Mouse (Mus musculus) T-cell, adult 2 months (primary cell): ENCODE data around the gene Calm3.
"Not testable (repeated sequence)": the region's sequence is repeated elsewhere in the genome, so short reads cannot be mapped to it uniquely, and the experiment has no call there.

Experiments used
- DNase-seq: peaks from one replicate; pipeline ENCODE4 v3.0.0; 2022; ENCODE audit warnings: low spot score

Calm3 gene

DNA sequence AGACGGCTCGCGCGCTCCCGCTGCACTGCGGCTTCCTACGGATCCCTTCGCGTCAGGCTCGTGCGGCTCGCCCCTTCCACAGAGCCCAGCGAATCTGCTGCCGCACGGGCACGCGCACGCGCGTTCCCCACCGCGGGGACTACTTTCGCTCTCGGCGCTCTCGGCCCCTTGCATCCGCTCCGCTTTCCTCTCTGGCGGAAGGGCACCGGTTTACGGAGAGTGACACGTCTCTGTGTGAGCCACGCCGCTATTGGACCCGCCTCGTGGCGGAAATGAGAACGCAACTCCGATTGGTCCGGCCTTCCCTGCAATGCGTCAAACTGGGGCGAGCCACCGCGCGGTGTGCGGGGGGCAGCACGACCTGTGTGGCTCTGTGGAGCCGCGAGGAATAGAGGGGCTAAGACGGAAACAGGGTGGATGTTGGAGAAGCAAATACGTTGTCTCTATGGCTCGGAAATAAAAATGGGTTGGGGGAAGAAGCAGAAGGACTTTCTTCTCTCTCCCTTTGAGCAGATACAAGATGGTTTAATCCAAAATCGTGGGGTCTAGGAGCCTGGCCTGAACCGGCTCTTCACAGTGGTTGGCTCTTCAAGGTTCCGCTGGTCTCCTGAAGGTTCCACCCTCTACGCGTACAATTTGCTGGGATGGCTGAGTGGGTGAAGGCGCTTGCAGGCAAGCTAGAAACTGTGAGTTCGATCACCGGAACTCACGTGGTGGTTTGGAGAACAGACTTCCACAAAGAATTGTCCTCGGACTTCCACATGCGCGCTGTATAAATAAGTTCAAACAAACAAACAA is at the start of gene Calm3:
TSS of gene Calm3 (minus strand) at position 78 of the 798 bp plus-strand sequence.
- peak; percentile 99 for DNase-seq

- DNase-seq, result no peak
These were observed 47.2 kb upstream of the Calm3 start for GRCm38 (mm10) chr7:16971160-16971559.

DNA sequence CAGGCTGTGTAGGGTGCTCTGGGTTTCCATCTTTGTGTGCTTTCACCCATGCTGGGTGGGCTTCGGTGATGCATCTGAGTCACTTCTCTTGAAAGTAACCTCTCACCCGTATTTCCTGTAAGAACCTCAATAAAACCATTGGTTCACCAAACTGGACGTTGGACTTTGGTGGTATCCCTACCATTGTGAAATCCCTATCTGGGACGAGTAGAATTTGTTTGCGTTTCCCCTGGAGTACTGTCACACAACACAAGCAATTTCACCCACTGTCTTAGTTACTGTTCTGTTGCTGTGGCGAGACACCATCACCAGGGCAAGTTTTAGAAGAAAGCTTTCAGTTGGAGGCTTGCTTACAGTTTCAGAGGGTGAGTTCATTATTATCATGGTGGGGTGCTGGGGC is 44.5 kb upstream of the Calm3 start:
- no peak for DNase-seq

GRCm38 (mm10) chr7:16961678-16962077 is 37.8 kb upstream of the Calm3 start:
- DNase-seq, result no peak

DNA sequence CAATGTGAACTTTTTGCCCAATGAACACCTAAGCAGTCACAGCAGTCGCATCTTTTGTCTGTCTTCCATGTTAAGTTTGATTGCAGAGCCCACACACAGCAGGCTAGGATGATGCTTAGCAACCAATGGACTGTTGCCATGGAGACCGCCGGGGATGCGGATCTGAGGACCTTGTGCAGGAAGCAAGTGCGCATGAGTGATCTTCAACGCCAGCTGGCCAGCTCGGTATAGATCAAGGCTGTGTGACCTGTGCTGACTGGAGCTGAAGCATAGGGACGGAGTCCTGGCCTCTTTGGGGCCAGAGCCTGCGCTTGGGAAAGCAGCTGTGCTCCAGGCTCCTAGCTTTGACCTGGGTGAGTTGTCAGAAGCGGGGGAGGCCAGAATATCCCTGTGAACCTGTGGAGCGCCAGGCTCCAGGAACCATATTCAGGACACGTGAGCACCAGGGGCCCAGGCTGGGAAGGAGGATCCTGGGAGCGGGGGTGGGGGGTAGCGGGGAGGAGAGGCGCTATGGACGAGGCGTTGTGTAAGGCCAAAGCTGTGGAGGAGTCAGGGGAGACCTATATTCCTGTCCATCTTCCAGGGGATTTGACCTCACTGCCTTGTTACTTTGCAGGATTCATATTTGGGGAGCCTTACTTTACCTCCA is 35.7 kb upstream of the Calm3 start, which contains the start of gene Pnmal1:
TSS of gene Pnmal1 (plus strand) at position 141 of the 649 bp plus-strand sequence.
- DNase-seq, result no peak

GRCm38 (mm10) chr7:16956410-16957265 is 32.7 kb upstream of the Calm3 start:
- DNase-seq, result no peak

DNA sequence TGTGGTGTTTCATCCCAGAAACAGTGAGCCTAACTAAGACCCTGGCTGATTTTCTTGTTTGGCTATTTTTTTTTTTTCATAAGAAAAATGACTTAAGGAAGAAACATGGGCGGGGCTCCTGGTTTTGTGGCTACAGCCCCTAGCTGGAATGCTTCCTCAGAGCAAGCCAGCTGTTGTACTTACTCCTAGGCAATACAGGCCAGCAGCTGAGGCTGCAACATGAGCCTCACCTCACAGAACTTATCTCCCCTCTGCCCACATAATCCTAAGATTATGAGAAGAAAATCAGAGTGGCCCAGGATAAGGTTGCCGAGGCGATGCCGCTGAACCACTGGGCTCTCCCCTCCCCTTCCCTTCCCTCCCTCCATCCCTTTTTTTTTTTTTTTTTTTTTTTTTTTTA is 31.8 kb upstream of the Calm3 start:
- DNase-seq, result no peak

- DNase-seq, result not testable (repeated sequence)
These were observed 29.9 kb upstream of the Calm3 start for GRCm38 (mm10) chr7:16953776-16954175.

DNA sequence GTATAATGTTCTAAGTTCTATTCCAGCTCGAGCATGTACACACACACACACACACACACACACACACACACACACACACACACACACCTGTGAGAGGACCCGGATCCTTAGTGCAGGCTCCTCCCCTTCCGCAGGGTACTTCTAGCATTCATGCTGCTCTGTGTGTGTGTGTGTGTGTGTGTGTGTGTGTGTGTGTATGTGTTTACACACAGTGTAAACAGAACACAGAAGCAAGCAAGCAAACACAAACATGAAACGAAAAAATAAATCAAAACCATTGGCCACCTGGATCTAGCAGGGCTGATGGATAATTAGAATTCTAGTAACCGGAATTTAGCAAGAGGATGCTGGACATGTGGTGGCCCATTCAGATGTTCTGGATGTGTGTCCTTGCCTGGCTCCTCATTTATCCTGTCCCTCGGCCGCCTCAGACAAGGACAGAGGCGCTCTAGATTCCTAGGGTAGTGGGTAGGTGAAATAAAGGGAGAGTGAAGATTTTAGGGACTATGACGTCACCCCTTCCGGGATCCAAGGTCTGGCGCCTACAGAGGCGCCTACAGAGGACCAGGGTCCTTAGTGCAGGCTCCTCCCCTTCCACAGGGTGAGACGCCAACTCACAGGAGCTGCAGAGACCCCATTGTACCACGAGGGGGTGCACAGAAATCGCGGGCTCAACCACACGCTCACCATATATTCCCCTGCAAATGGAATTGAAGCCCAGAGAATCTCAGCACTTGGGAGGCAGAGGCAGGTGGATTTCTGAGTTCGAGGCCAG is 27.1 kb upstream of the Calm3 start:
- DNase-seq, result peak; percentile 82

- DNase-seq, result peak; percentile 61
These were observed 26.3 kb upstream of the Calm3 start for GRCm38 (mm10) chr7:16949908-16950841.

GRCm38 (mm10) chr7:16948923-16949458 is 25.1 kb upstream of the Calm3 start:
- DNase-seq, result no peak

DNA sequence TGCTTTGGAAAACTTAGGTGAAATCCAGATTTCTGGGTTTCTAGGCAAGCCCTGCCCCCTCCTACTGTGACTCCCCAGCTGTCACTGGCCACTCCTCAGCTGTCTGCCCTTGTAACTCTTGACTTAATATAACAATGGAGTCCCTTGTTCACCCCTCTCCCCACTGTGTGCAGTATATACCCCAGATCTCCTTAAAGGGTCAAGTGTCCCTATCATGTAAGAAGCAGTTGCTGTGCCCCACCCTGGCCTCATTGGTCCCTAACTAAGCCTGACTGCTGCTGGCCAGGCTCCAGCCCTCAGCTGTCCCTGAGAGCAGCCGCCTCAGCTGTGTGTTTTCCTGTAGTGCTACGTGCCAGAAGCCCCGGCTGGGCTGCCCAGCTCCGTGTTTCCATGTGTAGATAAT is 24.0 kb upstream of the Calm3 start:
- DNase-seq, result no peak

DNA sequence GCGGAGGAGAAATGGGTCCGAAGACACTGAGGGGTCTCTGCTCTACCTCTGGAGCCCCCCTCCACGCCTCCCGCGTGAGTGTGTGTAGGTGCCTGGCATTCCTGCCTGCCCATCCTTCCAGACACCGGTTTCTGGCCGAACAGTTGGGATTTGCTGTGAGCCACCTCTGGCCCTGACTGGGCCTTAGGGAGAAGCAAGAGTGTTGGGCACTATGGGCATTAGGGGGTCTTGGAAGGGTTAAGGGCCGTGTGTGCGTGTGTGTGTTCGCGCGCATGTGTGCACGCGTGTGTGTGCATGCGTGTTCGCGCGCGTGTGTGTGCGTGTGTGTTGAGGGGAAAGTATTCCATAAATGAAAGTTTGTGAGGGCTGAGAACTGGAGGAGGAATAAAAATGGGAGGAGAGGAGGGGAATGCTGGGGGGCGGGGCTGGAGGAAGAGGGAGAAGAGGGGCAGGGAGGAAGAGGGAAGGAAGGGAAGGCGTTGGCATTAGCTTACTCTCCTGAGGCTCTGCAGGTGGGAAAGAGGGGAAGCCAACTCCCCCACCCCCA is 23.5 kb upstream of the Calm3 start:
- no peak for DNase-seq

DNA sequence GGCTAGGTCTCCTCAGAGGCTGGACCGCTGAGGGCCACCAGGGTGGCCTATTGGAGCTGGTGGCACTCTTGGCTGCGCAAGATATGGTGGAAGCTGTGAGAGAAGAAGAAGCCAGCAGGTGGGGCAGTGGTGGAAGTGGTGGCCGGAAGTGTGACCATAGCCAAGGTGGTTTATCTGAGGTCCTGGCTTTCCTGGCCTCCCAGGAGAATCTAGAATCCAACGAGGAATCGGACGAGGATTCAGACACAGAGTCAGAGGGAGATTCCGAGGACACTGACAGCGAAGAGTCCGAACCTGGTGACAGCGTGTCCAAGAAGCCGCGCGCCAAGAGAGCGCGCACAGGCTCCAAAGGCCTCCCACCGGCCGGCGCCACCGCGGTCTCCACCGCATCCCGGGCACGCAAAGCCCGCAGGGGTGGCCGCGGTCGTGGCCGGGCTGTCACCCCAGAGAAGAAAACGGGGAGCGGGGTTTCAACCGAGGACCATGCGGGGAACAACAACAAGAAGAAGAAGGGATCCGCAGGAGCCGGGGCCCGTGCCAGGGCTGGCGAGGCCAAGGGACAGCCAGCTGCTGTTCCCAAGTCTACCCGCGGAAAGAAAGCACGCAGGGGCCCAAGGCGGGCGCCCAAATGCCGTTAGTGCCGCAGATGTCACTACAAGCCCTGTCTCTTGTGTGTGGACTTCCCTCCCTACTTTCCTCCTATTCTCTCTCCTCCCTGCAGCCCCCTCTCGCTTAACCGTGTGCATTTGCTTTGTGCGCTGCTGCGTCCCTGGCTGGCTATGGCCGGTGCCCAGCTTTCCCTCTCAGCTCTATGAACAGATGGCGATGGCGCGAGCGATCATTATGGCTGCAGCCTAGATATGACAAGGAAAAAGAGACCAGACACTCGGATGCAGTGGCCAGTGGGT is 22.8 kb upstream of the Calm3 start:
- DNase-seq, result peak; percentile 5

DNA sequence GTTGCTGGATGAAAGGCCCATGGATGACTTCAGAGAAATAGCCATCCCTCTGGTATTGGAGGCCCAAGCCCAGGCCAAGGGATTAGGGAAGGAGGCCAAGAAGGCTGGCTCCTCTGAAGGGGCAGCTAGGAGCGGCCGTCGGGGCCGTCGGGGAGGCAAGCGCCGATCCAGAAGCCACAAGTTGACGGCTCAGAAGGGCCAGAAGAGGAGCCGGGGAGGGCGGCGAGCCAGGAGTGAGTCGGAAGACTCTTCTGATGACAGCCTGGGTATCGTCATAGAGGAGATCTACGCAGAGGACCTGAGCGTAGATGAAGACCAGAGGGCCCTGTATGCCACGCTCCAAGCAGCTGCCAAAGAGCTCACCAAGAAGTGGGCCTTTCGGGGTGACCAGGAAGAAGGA is 21.5 kb upstream of the Calm3 start:
- no peak for DNase-seq

GRCm38 (mm10) chr7:16944808-16945315 is 20.9 kb upstream of the Calm3 start:
- DNase-seq, result no peak

- peak; percentile 70 for DNase-seq
These were observed 20.3 kb upstream of the Calm3 start, which contains the start of gene Pnmal2 for GRCm38 (mm10) chr7:16944061-16944807. TSS of gene Pnmal2 (plus strand) at chr7:16944682.

DNA sequence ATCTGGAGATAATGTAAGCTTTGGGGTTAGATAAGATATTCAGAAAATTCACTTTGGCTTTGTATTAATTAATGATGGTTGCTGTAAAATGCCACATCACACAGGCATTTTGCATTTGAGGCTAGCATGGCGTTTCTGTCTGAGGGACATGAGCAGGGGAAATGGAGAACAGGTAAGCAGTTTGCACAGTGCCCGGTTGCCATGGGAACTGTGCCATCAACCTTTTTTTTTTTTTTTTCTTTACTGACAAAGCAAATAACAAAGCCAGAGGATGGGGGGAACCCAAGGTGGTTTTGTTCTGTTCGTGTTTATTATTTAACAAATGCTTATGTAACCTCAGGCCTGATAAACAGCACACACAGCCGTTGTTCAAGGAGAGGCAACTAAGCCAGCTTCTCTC is 18.9 kb upstream of the Calm3 start:
- no peak for DNase-seq
